In genomic region chr16:94956410-94956809, GRCm38 (mm10) we compare ENCODE assay signal across 27 mouse cellular contexts. TPM values are rescaled to one million over a fixed set of nuclear protein-coding genes. Genes with fewer than 3 reads are reported as not detected.
DNase-seq lines count a peak whose midpoint lies in the region; ATAC-seq and TF ChIP-seq lines count a peak whose summit lies in the region.
"Had no signal": no experiment of that assay in that cellular context is flagged by ENCODE, and none has a peak within 500 bp of the region (broad histone marks: within the 10 kb centered on the region; RNA-seq: fewer than 3 reads in every experiment).

No protein-coding gene starts in this region.

- H3K79me2 ChIP-seq in MEL (ENCODE audit: control insufficient read depth, insufficient read depth, low read length, poor library complexity): no peaks in the 10 kb centered on the region

- no peak overlapping the region; the same call in 1 of the 2 replicates for H3K9ac ChIP-seq in MEL (ENCODE audit: control insufficient read depth, low read depth, low read length, poor library complexity, severe bottlenecking)
- H3K9ac ChIP-seq: forebrain, embryonic 13.5 days; hindbrain, embryonic 15.5 days; kidney, embryonic 15.5 days; limb, embryonic 12.5 days; liver, embryonic 12.5 days had no signal

- H3K27me3 ChIP-seq in MEL (ENCODE audit: control insufficient read depth in 1 of 2, insufficient read depth in 2 of 2, low read length in 2 of 2): no peaks in the 10 kb centered on the region
- H3K27me3 ChIP-seq: forebrain, embryonic 13.5 days; hindbrain, embryonic 15.5 days; kidney, embryonic 15.5 days; limb, embryonic 12.5 days; liver, embryonic 12.5 days had no signal

- H3K4me3 ChIP-seq in MEL (ENCODE audit: control insufficient read depth in 1 of 2, insufficient read depth in 1 of 2, low read depth in 2 of 2, low read length in 2 of 2): peak overlapping the region; percentile 26 to 27; a peak in 3 of 4 replicates
- H3K4me3 ChIP-seq: erythroblast, embryonic 14.5 days; forebrain, embryonic 13.5 days; heart, adult 2 months; hindbrain, embryonic 15.5 days; kidney, embryonic 15.5 days; limb, embryonic 12.5 days; liver, embryonic 12.5 days had no signal

- ATAC-seq in megakaryocyte, adult 5-6 weeks (ENCODE audit: poor library complexity, severe bottlenecking): peak; percentile 47; the same call in 1 of the 2 replicates
- no peak for ATAC-seq in monocyte, adult 5-6 weeks (replicated peaks; ENCODE audit: insufficient number of reproducible peaks, low FRiP score, low TSS enrichment, poor library complexity, severe bottlenecking)
- ATAC-seq: forebrain, embryonic 13.5 days; intestine, embryonic 16.5 days; liver, embryonic 12.5 days; midbrain, embryonic 16.5 days had no signal

- H3K36me3 ChIP-seq in MEL (ENCODE audit: control insufficient read depth in 1 of 2, insufficient read depth in 2 of 2, low read length in 2 of 2): peaks cover 0 to 7% of the 10 kb centered on the region in 2 experiments; a peak in 2 of 4 replicates
- H3K36me3 ChIP-seq: hindbrain, embryonic 15.5 days; kidney, embryonic 15.5 days; limb, embryonic 12.5 days; liver, embryonic 12.5 days had no signal

- no peak for TF ChIP-seq CTCF in MEL (IDR thresholded peaks at IDR 0.05 in 2 of 3, conservative IDR thresholded peaks at IDR 0.05 in 1 of 3; ENCODE audit: control insufficient read depth in 1 of 3, insufficient read depth in 1 of 3, low read depth in 2 of 3, low read length in 3 of 3, poor library complexity in 1 of 3, severe bottlenecking in 1 of 3)

- peak; percentile 49 to 62; a peak in 3 of 4 replicates for TF ChIP-seq EP300 in MEL (IDR thresholded peaks at IDR 0.05; ENCODE audit: low read depth in 1 of 2, low read length in 2 of 2)

- no peak for TF ChIP-seq RAD21 in MEL (IDR thresholded peaks at IDR 0.05; ENCODE audit: low read depth, low read length)

- peaks cover 7% of the 10 kb centered on the region in 2 experiments; a peak in 1 of 4 replicates for H3K4me1 ChIP-seq in MEL (ENCODE audit: control insufficient read depth in 1 of 2, insufficient read depth in 2 of 2, low read length in 2 of 2)
- H3K4me1 ChIP-seq: forebrain, embryonic 13.5 days; hindbrain, embryonic 15.5 days; kidney, embryonic 15.5 days; liver, embryonic 12.5 days had no signal

- DNase-seq in cerebellum, adult 11-12 months: peak; percentile 54
- no peak for DNase-seq in cerebellum, postnatal 4 days (ENCODE audit: low spot score in 2 of 2)
- peak; percentile 90 for DNase-seq in MEL (ENCODE audit: low read depth, low spot score)
- peak; percentile 50 for DNase-seq in cerebellum, adult 8-10 months
- no peak for DNase-seq in thymus, postnatal 4 days
- DNase-seq in spleen, postnatal 10 days (ENCODE audit: low spot score in 2 of 2): no peak
- DNase-seq: adrenal gland, postnatal 25 days; B cell, adult 2 months; gastrocnemius, postnatal 14 days; heart, adult 2 months; heart, postnatal 4 days; lung, adult 2 months; thymus, postnatal 25 days had no signal

- no peaks in the 10 kb centered on the region for H3K9me3 ChIP-seq in MEL (replicated peaks; ENCODE audit: insufficient read depth, low read length)
- H3K9me3 ChIP-seq: forebrain, embryonic 13.5 days; hindbrain, embryonic 15.5 days; kidney, embryonic 15.5 days; limb, embryonic 12.5 days; liver, embryonic 12.5 days had no signal

- no peak for TF ChIP-seq POLR2A in MEL (IDR thresholded peaks at IDR 0.05; ENCODE audit: control insufficient read depth in 1 of 2, insufficient read depth in 1 of 2, low read depth in 1 of 2, low read length in 2 of 2, poor library complexity in 1 of 2)

- peak overlapping the region; percentile 70 for H3K27ac ChIP-seq in MEL (ENCODE audit: control insufficient read depth, low read depth, low read length)
- H3K27ac ChIP-seq: forebrain, embryonic 13.5 days; heart, adult 2 months; hindbrain, embryonic 15.5 days; kidney, embryonic 15.5 days; limb, embryonic 12.5 days; liver, embryonic 12.5 days had no signal

TF ChIP-seq in MEL, 35 proteins besides CTCF, POLR2A, EP300 and RAD21:
- TF ChIP-seq GABPA (IDR thresholded peaks at IDR 0.05; ENCODE audit: low read depth, low read length): peak; percentile 94
- TF ChIP-seq MAX (IDR thresholded peaks at IDR 0.05; ENCODE audit: low read length): peak; percentile 45
- no peak for TF ChIP-seq ELF1 (IDR thresholded peaks at IDR 0.05; ENCODE audit: low read depth, low read length)
- no peak for TF ChIP-seq ZNF384 (IDR thresholded peaks at IDR 0.05; ENCODE audit: low read depth, low read length)
- no peak for TF ChIP-seq MYB (IDR thresholded peaks at IDR 0.05; ENCODE audit: low read depth, low read length)
- TF ChIP-seq MXI1 (IDR thresholded peaks at IDR 0.05; ENCODE audit: low read depth, low read length): no peak
- no peak for TF ChIP-seq ZKSCAN1 (IDR thresholded peaks at IDR 0.05; ENCODE audit: low read depth, low read length)
- no peak for TF ChIP-seq POLR2AphosphoS5 (IDR thresholded peaks at IDR 0.05; ENCODE audit: borderline replicate concordance, low read depth, low read length)
- peak; percentile 53; the same call in 1 of the 2 replicates for TF ChIP-seq GATA1 (IDR thresholded peaks at IDR 0.05; ENCODE audit: low read depth, low read length)
- no peak for TF ChIP-seq JUND (IDR thresholded peaks at IDR 0.05; ENCODE audit: low read depth, low read length)
- TF ChIP-seq TAL1 (IDR thresholded peaks at IDR 0.05; ENCODE audit: low read length): no peak
- no peak for TF ChIP-seq CHD2 (IDR thresholded peaks at IDR 0.05; ENCODE audit: low read length)
- TF ChIP-seq POLR2AphosphoS2 (IDR thresholded peaks at IDR 0.05; ENCODE audit: low read length): no peak
- TF ChIP-seq USF1 (IDR thresholded peaks at IDR 0.05; ENCODE audit: low read depth, low read length): no peak
- TF ChIP-seq KAT2A (conservative IDR thresholded peaks at IDR 0.05; ENCODE audit: low read depth, low read length): no peak
- TF ChIP-seq MEF2A (IDR thresholded peaks at IDR 0.05; ENCODE audit: extremely low read depth, insufficient replicate concordance, low read depth, low read length, poor library complexity, severe bottlenecking): no peak
- TF ChIP-seq ETS1 (IDR thresholded peaks at IDR 0.05; ENCODE audit: low read depth, low read length): peak; percentile 75
- peak; percentile 28; the same call in 1 of the 2 replicates for TF ChIP-seq TCF12 (IDR thresholded peaks at IDR 0.05; ENCODE audit: low read depth, low read length)
- TF ChIP-seq RCOR1 (IDR thresholded peaks at IDR 0.05; ENCODE audit: low read depth, low read length): no peak
- TF ChIP-seq USF2 (IDR thresholded peaks at IDR 0.05; ENCODE audit: borderline replicate concordance in 1 of 2, insufficient read depth in 1 of 2, low read depth in 1 of 2, low read length in 2 of 2): no peak
- TF ChIP-seq E2F4 (IDR thresholded peaks at IDR 0.05; ENCODE audit: borderline replicate concordance, low read depth, low read length): no peak
- no peak for TF ChIP-seq NELFE (IDR thresholded peaks at IDR 0.05; ENCODE audit: low read depth, low read length)
- TF ChIP-seq SIN3A (IDR thresholded peaks at IDR 0.05; ENCODE audit: low read length): no peak
- TF ChIP-seq SMC3 (IDR thresholded peaks at IDR 0.05; ENCODE audit: low read depth, low read length): no peak
- TF ChIP-seq CHD1 (IDR thresholded peaks at IDR 0.05; ENCODE audit: low read depth, low read length): no peak
TF ChIP-seq in MEL: peak in this region for 5.

RNA-seq across cellular contexts. Expression of gene Kcnj6, which starts 41.1 kb away (rescaled TPM):
- not detected in 2 replicates for total RNA-seq in MEL (2012; rRNA removed)
- not detected for polyA plus RNA-seq in MEL (2012; ENCODE audit: insufficient read depth in 1 of 2, insufficient read length in 2 of 2, low read depth in 1 of 2, low replicate concordance in 2 of 2, missing spikeins in 1 of 2)
- not detected in 2 replicates for total RNA-seq in megakaryocyte, adult 5-6 weeks (2015)
- not detected in 2 replicates for total RNA-seq in megakaryocyte, adult 5-6 weeks (2017)
- not detected in 3 replicates for total RNA-seq in monocyte, adult 5-6 weeks (2017)
- total RNA-seq: heart, adult 2 months; heart, postnatal 4 days; megakaryocyte-erythroid progenitor cell, adult 5-6 weeks; neutrophil, adult 5-6 weeks had no signal
- polyA plus RNA-seq: embryonic facial prominence, embryonic 11.5 days; heart, adult 2 months; kidney, embryonic 15.5 days; large intestine, adult 2 months; limb, embryonic 12.5 days; liver, embryonic 12.5 days; lung, adult 2 months had no signal

Comparison
In these comparisons a context has a peak if more than half of its experiments do, and no peak if none do; other contexts are left out.
1. DNase-seq: peak in cerebellum, adult 11-12 months (single experiment), MEL (single experiment) and cerebellum, adult 8-10 months (single experiment); none in cerebellum, postnatal 4 days (0 of 2), thymus, postnatal 4 days (single experiment) and spleen, postnatal 10 days (0 of 2).